Mouse (Mus musculus): ENCODE results near the gene Gmeb1. TPM values are rescaled to one million over a fixed set of nuclear protein-coding genes. Genes with fewer than 3 reads are reported as not detected.
"Not testable (repeated sequence)": the region's sequence is repeated elsewhere in the genome, so short reads cannot be mapped to it uniquely, and the experiment has no call there.

Gene Gmeb1
- polyA plus RNA-seq, 1 experiment: 13.5 TPM

DNA sequence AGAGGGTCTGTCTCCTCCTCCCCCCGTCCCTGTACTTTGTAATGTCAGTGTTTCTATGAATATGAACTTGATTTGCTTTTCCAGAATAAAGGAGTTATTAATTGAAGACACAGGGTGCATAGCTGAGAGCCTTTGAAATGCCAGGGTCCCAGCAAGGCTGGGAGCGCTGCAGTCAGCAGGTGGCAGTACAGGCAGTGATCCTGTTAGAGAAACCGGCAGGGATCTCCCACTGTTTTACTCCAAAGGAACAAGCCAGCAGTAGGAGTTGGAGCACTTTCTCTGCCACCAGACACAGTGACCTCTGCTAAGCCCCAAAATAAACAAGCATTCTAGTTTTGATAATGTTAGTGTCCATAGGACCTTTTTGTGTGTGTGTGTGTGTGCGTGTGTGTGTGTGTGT lies 31.6 kb upstream of the Gmeb1 start:
- Histone ChIP-seq H3K4me3 (ENCODE audit: low read depth, low read length) (no peak overlapping the region), H3K27me3 (ENCODE audit: control insufficient read depth, insufficient read depth, low read length) (no peaks in the 10 kb centered on the region), H3K27ac (ENCODE audit: insufficient read depth, low read depth, low read length) (no peak overlapping the region), H3K36me3 (ENCODE audit: control insufficient read depth, insufficient read depth, low read length) (peaks cover 27% of the 10 kb centered on the region), H3K4me1 (ENCODE audit: control insufficient read depth, insufficient read depth, insufficient read length, low read length) (no peaks in the 10 kb centered on the region)
- TF ChIP-seq POLR2A (IDR thresholded peaks at IDR 0.05; ENCODE audit: low read depth, low read length) (no peak), CTCF (IDR thresholded peaks at IDR 0.05; ENCODE audit: extremely low read depth, insufficient read length, insufficient replicate concordance, low read depth, low read length) (peak; percentile 45; the same call in 1 of the 2 replicates)
- 67% methylated on average over 4 of the region's 4 CpGs for WGBS

DNA sequence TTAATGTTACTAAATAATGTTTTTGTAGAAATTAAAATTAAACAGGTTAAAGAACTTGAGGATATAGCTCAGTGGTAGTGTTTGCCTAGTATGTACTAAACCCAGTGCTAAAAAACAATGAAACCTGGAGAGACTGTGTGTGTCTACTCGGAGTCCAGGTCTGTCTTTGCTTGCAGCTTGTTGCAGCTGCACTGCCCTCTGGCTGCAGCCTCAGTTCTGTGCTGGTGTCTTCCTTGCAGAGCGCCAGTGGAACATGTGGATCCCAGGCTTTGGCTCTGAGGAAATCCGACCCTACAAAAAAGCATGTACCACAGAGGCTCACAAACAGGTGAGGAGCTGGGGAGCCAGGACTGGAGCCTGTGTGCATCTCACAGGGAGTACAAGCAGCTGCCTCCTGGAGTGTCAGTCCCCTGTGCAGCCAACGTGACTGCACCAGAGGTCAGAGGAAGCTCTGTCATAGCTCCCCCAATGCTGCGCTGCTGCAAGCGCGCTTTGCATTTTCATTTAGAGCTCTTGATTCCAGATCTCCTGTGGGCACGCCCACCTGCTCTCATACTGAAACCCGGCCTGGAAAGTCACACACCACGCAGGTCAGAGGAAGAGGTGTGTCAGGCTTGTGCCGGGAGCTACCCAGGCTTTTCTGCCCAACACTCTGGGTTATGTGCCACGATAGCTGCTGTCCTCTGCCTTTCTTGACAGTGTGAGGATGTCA lies 30.4 kb upstream of the Gmeb1 start:
- TF ChIP-seq CTCF (IDR thresholded peaks at IDR 0.05; ENCODE audit: extremely low read depth, insufficient read length, insufficient replicate concordance, low read depth, low read length) (no peak), POLR2A (IDR thresholded peaks at IDR 0.05; ENCODE audit: low read depth, low read length) (no peak)
- peaks cover 28% of the 10 kb centered on the region for H3K36me3 ChIP-seq (ENCODE audit: control insufficient read depth, insufficient read depth, low read length)
- H3K4me1 ChIP-seq (ENCODE audit: control insufficient read depth, insufficient read depth, insufficient read length, low read length): no peaks in the 10 kb centered on the region
- no peak overlapping the region for H3K4me3 ChIP-seq (ENCODE audit: low read depth, low read length)
- no peak overlapping the region for H3K27ac ChIP-seq (ENCODE audit: insufficient read depth, low read depth, low read length)
- no peaks in the 10 kb centered on the region for H3K27me3 ChIP-seq (ENCODE audit: control insufficient read depth, insufficient read depth, low read length)
- 89% methylated on average over 12 of the region's 12 CpGs for WGBS

- H3K36me3 ChIP-seq (ENCODE audit: control insufficient read depth, insufficient read depth, low read length): peaks cover 31% of the 10 kb centered on the region
- no peak overlapping the region for H3K27ac ChIP-seq (ENCODE audit: insufficient read depth, low read depth, low read length)
- TF ChIP-seq POLR2A (IDR thresholded peaks at IDR 0.05; ENCODE audit: low read depth, low read length): no peak
- TF ChIP-seq CTCF (IDR thresholded peaks at IDR 0.05; ENCODE audit: extremely low read depth, insufficient read length, insufficient replicate concordance, low read depth, low read length): no peak
- no peaks in the 10 kb centered on the region for H3K27me3 ChIP-seq (ENCODE audit: control insufficient read depth, insufficient read depth, low read length)
- H3K4me3 ChIP-seq (ENCODE audit: low read depth, low read length): no peak overlapping the region
- no peaks in the 10 kb centered on the region for H3K4me1 ChIP-seq (ENCODE audit: control insufficient read depth, insufficient read depth, insufficient read length, low read length)
- WGBS: 96% methylated on average over 4 of the region's 4 CpGs
These were observed 29.7 kb upstream of the Gmeb1 start for GRCm38 (mm10) chr4:132291056-132291455.

DNA sequence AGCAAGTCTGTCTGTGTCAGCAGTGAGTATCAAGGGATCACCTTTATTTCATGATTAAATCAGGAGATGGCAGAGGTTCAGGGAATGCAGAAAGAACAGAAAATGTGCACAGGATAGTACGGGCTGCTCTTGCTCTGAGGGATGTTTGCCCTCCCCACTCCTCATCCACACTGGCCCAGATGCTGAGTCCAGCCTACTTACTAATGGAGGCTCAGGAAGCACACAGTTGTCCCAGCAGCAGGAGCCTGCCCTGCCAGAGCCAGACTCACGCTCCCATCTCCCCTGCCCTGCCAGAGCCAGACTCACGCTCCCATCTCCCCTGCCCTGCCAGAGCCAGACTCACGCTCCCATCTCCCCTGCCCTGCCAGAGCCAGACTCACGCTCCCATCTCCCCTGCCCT lies 27.4 kb upstream of the Gmeb1 start:
- H3K4me3 ChIP-seq (ENCODE audit: low read depth, low read length); H3K4me1 ChIP-seq (ENCODE audit: control insufficient read depth, insufficient read depth, insufficient read length, low read length); H3K27ac ChIP-seq (ENCODE audit: insufficient read depth, low read depth, low read length); H3K27me3 ChIP-seq (ENCODE audit: control insufficient read depth, insufficient read depth, low read length): not testable (repeated sequence)
- H3K36me3 ChIP-seq (ENCODE audit: control insufficient read depth, insufficient read depth, low read length): peaks cover 42% of the 10 kb centered on the region
- 98% methylated on average over 4 of the region's 5 CpGs for WGBS

DNA sequence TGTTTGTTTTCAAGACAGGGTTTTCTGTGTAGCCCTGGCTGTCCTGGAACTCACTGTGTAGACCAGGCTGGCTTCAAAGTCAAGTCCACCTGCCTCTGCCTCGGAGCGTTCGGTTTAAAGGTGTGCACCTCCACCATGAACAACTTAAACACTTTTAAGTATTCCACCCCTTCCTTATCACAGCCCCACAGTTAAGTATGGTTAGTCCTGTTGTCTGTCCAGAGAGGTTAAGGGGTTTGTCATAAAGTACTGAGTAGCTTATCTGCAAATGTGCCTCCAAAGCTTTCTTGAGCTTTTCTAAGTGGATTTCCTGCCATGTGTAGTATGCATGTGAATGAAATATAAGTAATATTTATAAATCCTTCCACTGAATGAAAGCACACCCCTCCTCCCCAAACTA lies 14.5 kb upstream of the Gmeb1 start:
- Histone ChIP-seq H3K36me3 (ENCODE audit: control insufficient read depth, insufficient read depth, low read length) (peaks cover 3% of the 10 kb centered on the region; the same call in 1 of the 2 replicates), H3K4me1 (ENCODE audit: control insufficient read depth, insufficient read depth, insufficient read length, low read length) (0 out of 2 replicates have a peak, but pooled peaks cover 1% of the 10 kb centered on the region), H3K4me3 (ENCODE audit: low read depth, low read length) (no peak overlapping the region), H3K27me3 (ENCODE audit: control insufficient read depth, insufficient read depth, low read length) (no peaks in the 10 kb centered on the region), H3K27ac (ENCODE audit: insufficient read depth, low read depth, low read length) (no peak overlapping the region)
- 93% methylated on average over 3 of the region's 3 CpGs for WGBS
- TF ChIP-seq POLR2A (IDR thresholded peaks at IDR 0.05; ENCODE audit: low read depth, low read length) (no peak), CTCF (IDR thresholded peaks at IDR 0.05; ENCODE audit: extremely low read depth, insufficient read length, insufficient replicate concordance, low read depth, low read length) (no peak)

GRCm38 (mm10) chr4:132274156-132274862 lies 12.9 kb upstream of the Gmeb1 start, which contains the start of gene Taf12:
Taf12 (plus strand) TSS chr4:132274375.
- WGBS: under 1% methylated on average over 48 of the region's 48 CpGs
- peak within 1 kb of the TSS; percentile 79 for H3K4me3 ChIP-seq (ENCODE audit: low read depth, low read length)
- peak within 1 kb of the TSS; percentile 84 for H3K27ac ChIP-seq (ENCODE audit: insufficient read depth, low read depth, low read length)
- H3K27me3 ChIP-seq (ENCODE audit: control insufficient read depth, insufficient read depth, low read length): no peaks in the 10 kb centered on the region
- H3K36me3 ChIP-seq (ENCODE audit: control insufficient read depth, insufficient read depth, low read length): no peaks in the 10 kb centered on the region
- peak; percentile 100 for TF ChIP-seq POLR2A (IDR thresholded peaks at IDR 0.05; ENCODE audit: low read depth, low read length)
- TF ChIP-seq CTCF (IDR thresholded peaks at IDR 0.05; ENCODE audit: extremely low read depth, insufficient read length, insufficient replicate concordance, low read depth, low read length): no peak
- 0 out of 2 replicates have a peak, but pooled peaks cover 1% of the 10 kb centered on the region for H3K4me1 ChIP-seq (ENCODE audit: control insufficient read depth, insufficient read depth, insufficient read length, low read length)

DNA sequence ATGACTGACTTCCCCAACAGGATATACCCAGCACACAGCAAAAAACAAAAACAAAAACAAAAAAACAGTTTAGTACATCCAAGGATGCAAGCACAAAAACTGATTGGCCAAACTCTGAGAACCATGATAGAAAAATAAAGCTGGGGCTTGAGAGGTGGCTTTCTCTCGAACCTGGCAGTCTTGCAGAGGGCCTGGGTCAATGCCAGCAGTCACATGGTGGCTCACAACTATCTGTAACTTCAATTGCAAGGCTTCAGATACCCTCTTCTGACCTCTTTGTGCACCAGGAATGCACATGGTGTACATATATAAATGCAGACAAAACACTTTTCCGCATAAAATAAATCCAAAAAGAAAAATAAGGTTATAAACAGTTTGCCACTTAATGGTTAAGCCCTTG lies 11.8 kb upstream of the Gmeb1 start:
- no peaks in the 10 kb centered on the region for H3K27me3 ChIP-seq (ENCODE audit: control insufficient read depth, insufficient read depth, low read length)
- WGBS: 21% methylated on average over 2 of the region's 2 CpGs
- H3K4me1 ChIP-seq (ENCODE audit: control insufficient read depth, insufficient read depth, insufficient read length, low read length): 0 out of 2 replicates have a peak, but pooled peaks cover 1% of the 10 kb centered on the region
- no peak overlapping the region for H3K27ac ChIP-seq (ENCODE audit: insufficient read depth, low read depth, low read length)
- TF ChIP-seq POLR2A (IDR thresholded peaks at IDR 0.05; ENCODE audit: low read depth, low read length) (no peak), CTCF (IDR thresholded peaks at IDR 0.05; ENCODE audit: extremely low read depth, insufficient read length, insufficient replicate concordance, low read depth, low read length) (no peak)
- no peaks in the 10 kb centered on the region for H3K36me3 ChIP-seq (ENCODE audit: control insufficient read depth, insufficient read depth, low read length)
- H3K4me3 ChIP-seq (ENCODE audit: low read depth, low read length): no peak overlapping the region
